Mouse (Mus musculus) liver, embryonic 14.5 days (tissue): ENCODE measurements around the gene Cers1. TPM values are rescaled to one million over a fixed set of nuclear protein-coding genes. Genes with fewer than 3 reads are reported as not detected.
A peak's percentile ranks its signal among the peaks of the same experiment; 100 is the strongest.

Experiments
- ATAC-seq: fragments of 200-750 bp; cut with Nextera tagmentation; 2 replicates; pipeline ENCODE4 v1.8.0; 2017; ENCODE audit warnings: moderate number of reproducible peaks, mild to moderate bottlenecking, moderate library complexity; ENCODE audit not compliant: insufficient read depth
- DNase-seq, 3 experiments: peaks; one replicate each; pipeline ENCODE4 v3.0.0-alpha.2; 2012 to 2013; ENCODE audit warnings: low read depth in 3 of 3, low spot score in 3 of 3
- H3K27ac ChIP-seq: fragments of 300-500 bp; sonication (generic); 2 replicates; pipeline ENCODE4 v1.5.1; 2014; ENCODE audit warnings: moderate library complexity, mild to moderate bottlenecking, control low read depth, inconsistent platforms
- H3K27me3 ChIP-seq: fragments of 300-500 bp; sonication (generic); 2 replicates; pipeline ENCODE4 v1.6.1; 2014; ENCODE audit warnings: mild to moderate bottlenecking, low read length, moderate library complexity; ENCODE audit not compliant: control insufficient read depth, insufficient read depth
- H3K36me3 ChIP-seq: fragments of 300-500 bp; sonication (generic); replicated peaks from 2 replicates; pipeline ENCODE4 v1.6.1; 2014; ENCODE audit warnings: low read depth; ENCODE audit not compliant: control insufficient read depth, insufficient read depth
- H3K4me1 ChIP-seq, 2 experiments: fragments of 200-500 bp in 1 of 2; fragments of 300-500 bp in 1 of 2; sonication (generic) in 1 of 2; replicated peaks; 2 replicates each; pipeline ENCODE4 v1.6.1; 2012 to 2014; ENCODE audit warnings: antibody characterized with exemption in 1 of 2, inconsistent platforms in 1 of 2, low read length in 1 of 2; ENCODE audit not compliant: control insufficient read depth in 2 of 2, insufficient read depth in 2 of 2
- H3K4me2 ChIP-seq: fragments of 300-500 bp; sonication (generic); 2 replicates; pipeline ENCODE4 v1.6.1; 2014; ENCODE audit warnings: low read depth, mild to moderate bottlenecking, control low read depth, moderate library complexity
- H3K4me3 ChIP-seq, 2 experiments: fragments of 200-500 bp in 1 of 2; fragments of 300-500 bp in 1 of 2; sonication (generic) in 1 of 2; 2 replicates each; pipeline ENCODE4 v1.5.1; 2012 to 2014; ENCODE audit warnings: low read depth in 2 of 2, low read length in 2 of 2, mild to moderate bottlenecking in 2 of 2, control low read depth in 1 of 2, inconsistent platforms in 1 of 2, moderate library complexity in 1 of 2; ENCODE audit not compliant: insufficient read depth in 1 of 2
- H3K9ac ChIP-seq: fragments of 300-500 bp; sonication (generic); replicated peaks from 2 replicates; pipeline ENCODE4 v1.6.1; 2014; ENCODE audit warnings: mild to moderate bottlenecking, control low read depth, moderate library complexity
- H3K9me3 ChIP-seq: fragments of 300-500 bp; sonication (generic); 2 replicates; pipeline ENCODE4 v1.6.1; 2016; ENCODE audit warnings: low read length, mixed read lengths; ENCODE audit not compliant: control insufficient read depth
- CTCF ChIP-seq: IDR thresholded peaks from 2 replicates; pipeline ENCODE4 v1.5.1; 2016; ENCODE audit warnings: antibody characterized with exemption, low read depth, control low read depth
- EP300 ChIP-seq: IDR thresholded peaks from 2 replicates; pipeline ENCODE4 v1.6.1; 2016; ENCODE audit warnings: antibody characterized with exemption, low read depth
- WGBS: fragments of 180-500 bp; shearing (Covaris S2); extraction: QIAGEN DNeasy Blood & Tissue Kit; methylation state at CpG from one replicate; pipeline ENCODE4 v1.1.7; 2014; ENCODE audit not compliant: insufficient replicate concordance; 5-methylcytosine and 5-hydroxymethylcytosine counted together
- polyA plus RNA-seq, 2 experiments: library from polyadenylated mRNA; depleted of rRNA in 1 of 2; stranded (reverse) in 1 of 2; unstranded in 1 of 2; fragments of >200 nt; fragmentation: Nextera tagmentation in 1 of 2; extraction: Ambion mirVana in 1 of 2; gene quantifications; 2 replicates each; pipeline versions ENCODE4 v1.2.1 to v1.2.3; 2012 to 2014

Cers1 gene
- polyA plus RNA-seq, 2 experiments: 0.09 TPM; not detected in 1

DNA sequence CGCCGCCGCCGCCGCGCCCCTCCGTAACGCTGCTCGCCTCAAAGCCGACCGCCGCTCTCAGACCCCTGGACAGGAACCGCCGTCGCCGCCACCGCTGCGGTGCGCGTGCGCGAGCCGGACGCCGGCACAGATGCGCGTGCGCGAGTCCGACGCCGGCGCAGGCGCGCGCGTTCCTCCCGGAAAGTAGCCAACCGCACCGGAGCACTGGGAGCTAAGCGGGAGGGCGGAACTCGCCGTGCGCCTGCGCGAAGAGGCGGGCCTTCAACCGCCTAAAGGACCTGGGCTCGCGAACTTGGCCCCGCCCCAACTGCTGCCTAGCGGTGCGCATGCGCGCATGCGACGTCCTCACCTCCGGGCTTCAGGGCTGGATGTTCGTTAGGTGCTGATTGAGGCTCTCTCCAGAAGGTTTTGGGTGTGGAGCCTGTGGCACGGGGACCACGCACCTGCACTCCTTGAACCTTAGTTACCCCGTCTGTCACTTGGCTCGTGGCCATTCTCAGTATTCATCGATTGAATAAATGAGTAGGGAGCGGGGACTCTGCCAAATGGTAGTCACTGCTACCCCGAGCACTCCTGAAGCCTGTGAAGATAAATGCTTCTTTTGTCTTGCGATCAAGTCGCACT, 37.7 kb downstream of the Cers1 start, which contains the start of gene Upf1:
Upf1 (minus strand) TSS at position 85 of the 624 bp plus-strand sequence.
- Histone ChIP-seq H3K4me3 (peak within 1 kb of the TSS; percentile 82 to 98), H3K36me3 (peaks cover 24% of the 10 kb centered on the region), H3K9me3 (no peaks in the 10 kb centered on the region), H3K27me3 (no peaks in the 10 kb centered on the region), H3K27ac (peak within 1 kb of the TSS; percentile 93), H3K9ac (peak within 1 kb of the TSS; percentile 99), H3K4me2 (peak within 1 kb of the TSS; percentile 96), H3K4me1 (peaks cover 66 to 70% of the 10 kb centered on the region in 2 experiments)
- ATAC-seq (peak; percentile 85), DNase-seq (peak; percentile 97 to 99 (median 98))
- no peak for TF ChIP-seq CTCF
- TF ChIP-seq EP300: no peak
- under 1% methylated on average over 69 of the region's 69 CpGs for WGBS

DNA sequence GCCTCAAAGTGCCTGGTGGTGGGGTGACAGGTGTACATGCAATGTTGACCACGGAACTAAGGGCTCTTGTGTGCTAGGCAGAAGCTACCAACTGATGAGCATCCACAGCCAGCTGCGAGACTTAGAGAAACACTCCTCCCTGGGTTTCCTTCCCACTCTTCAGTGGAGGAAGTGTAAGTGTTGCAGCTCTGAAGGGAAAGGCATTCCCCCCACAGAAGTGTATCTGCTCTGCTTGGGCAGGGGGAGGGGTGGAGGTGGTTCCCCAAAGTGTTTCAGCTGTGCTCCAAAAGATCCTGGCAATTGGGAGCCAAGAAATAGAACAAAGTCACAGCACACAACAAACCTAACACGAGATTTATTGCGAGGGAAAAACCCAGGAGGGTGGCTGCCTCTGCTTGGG, 38.4 kb downstream of the Cers1 start:
- no peaks in the 10 kb centered on the region for H3K27me3 ChIP-seq
- H3K27ac ChIP-seq: peak overlapping the region; percentile 93
- peaks cover 18% of the 10 kb centered on the region for H3K36me3 ChIP-seq
- TF ChIP-seq EP300 (no peak), CTCF (no peak)
- H3K4me3 ChIP-seq: peak overlapping the region; percentile 48 to 98
- DNase-seq (no peak), ATAC-seq (no peak)
- 40% methylated on average over 4 of the region's 4 CpGs for WGBS
- peaks cover 59 to 63% of the 10 kb centered on the region in 2 experiments for H3K4me1 ChIP-seq
- peak overlapping the region; percentile 68 for H3K9ac ChIP-seq
- peak overlapping the region; percentile 78 for H3K4me2 ChIP-seq
- H3K9me3 ChIP-seq: no peaks in the 10 kb centered on the region

DNA sequence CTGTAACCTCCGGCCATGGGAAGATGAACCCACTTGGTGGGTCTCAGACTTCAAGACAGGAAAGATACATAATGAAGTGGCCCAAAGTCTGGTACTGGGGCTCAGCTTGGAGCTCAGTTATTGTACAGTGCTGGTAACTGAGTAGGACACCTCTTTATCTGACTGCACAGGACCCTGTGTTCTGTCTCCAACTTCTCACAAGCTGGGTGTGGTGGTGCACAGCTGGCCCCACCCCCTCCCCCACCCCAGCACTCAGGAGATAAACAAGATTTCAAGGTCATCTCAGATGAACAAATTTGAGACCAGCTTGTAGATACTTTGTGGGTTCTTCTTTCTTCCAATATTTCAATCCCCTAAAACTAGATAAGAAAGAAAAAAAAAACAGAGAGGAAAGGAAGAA, 40.5 kb downstream of the Cers1 start:
- peak overlapping the region; percentile 8 to 27; a peak in 2 of 4 replicates for H3K4me3 ChIP-seq
- WGBS: 21% methylated on average over 1 of the region's 1 CpGs
- peak; percentile 77 for TF ChIP-seq EP300
- no peak for TF ChIP-seq CTCF
- no peaks in the 10 kb centered on the region for H3K27me3 ChIP-seq
- ATAC-seq: peak; percentile 70
- DNase-seq: peak; percentile 66 to 71 (median 70)
- H3K4me1 ChIP-seq: peaks cover 43 to 44% of the 10 kb centered on the region in 2 experiments
- H3K27ac ChIP-seq: peak overlapping the region; percentile 95
- no peaks in the 10 kb centered on the region for H3K9me3 ChIP-seq
- H3K4me2 ChIP-seq: peak overlapping the region; percentile 74
- no peaks in the 10 kb centered on the region for H3K36me3 ChIP-seq
- H3K9ac ChIP-seq: peak overlapping the region; percentile 60

DNA sequence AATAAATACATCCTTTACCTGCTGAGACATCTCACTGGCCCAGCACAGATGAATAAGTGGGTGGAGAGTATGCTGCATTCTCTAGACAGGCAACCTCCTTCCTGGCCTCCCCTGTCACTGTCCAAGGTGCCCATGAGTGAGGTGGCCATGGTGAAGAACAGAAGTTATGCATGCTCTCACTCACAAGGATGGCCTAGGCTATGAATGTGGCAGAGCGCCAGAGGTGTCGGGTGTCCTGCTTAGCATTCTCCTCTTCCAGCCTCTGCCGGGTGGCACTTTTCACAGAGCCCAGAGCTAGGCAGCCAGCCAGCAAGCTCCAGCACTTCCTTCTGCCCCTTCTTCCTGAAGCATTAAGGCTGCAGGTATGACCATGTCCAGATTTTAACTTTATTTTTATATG, 43.8 kb downstream of the Cers1 start:
- no peaks in the 10 kb centered on the region; the same call in 1 of the 2 replicates for H3K27me3 ChIP-seq
- H3K27ac ChIP-seq: no peak overlapping the region
- peaks cover 28 to 30% of the 10 kb centered on the region in 2 experiments for H3K4me1 ChIP-seq
- H3K4me3 ChIP-seq: no peak overlapping the region
- WGBS: 76% methylated on average over 3 of the region's 3 CpGs
- H3K9me3 ChIP-seq: no peaks in the 10 kb centered on the region
- H3K36me3 ChIP-seq: no peaks in the 10 kb centered on the region
- TF ChIP-seq EP300 (no peak), CTCF (no peak)
- no peak overlapping the region for H3K4me2 ChIP-seq
- ATAC-seq: no peak
- no peak overlapping the region for H3K9ac ChIP-seq
- DNase-seq: no peak

- Histone ChIP-seq H3K27ac (no peak overlapping the region), H3K36me3 (no peaks in the 10 kb centered on the region), H3K4me3 (no peak overlapping the region), H3K27me3 (no peaks in the 10 kb centered on the region; the same call in 1 of the 2 replicates), H3K4me2 (no peak overlapping the region), H3K9me3 (no peaks in the 10 kb centered on the region), H3K9ac (no peak overlapping the region), H3K4me1 (peaks cover 18% of the 10 kb centered on the region in 2 experiments)
- DNase-seq (no peak), ATAC-seq (no peak)
- 51% methylated on average over 4 of the region's 4 CpGs for WGBS
- peak; percentile 88 for TF ChIP-seq CTCF
- no peak for TF ChIP-seq EP300
These were observed 45.2 kb downstream of the Cers1 start for GRCm38 (mm10) chr8:70360769-70361168.
